Mouse (Mus musculus) G1E (cell line): Measurements from ENCODE around the gene Cd244a. TPM values are rescaled to one million over a fixed set of nuclear protein-coding genes. Genes with fewer than 3 reads are reported as not detected.

Experiments
- ATAC-seq: 2 replicates; pipeline ENCODE4 v1.8.0; 2016; ENCODE audit warnings: mild to moderate bottlenecking; ENCODE audit not compliant: insufficient number of reproducible peaks, poor library complexity, low FRiP score, severe bottlenecking; ENCODE audit errors: extremely low read depth
- DNase-seq: peaks from one replicate; pipeline ENCODE4 v3.0.0; 2012; ENCODE audit warnings: low spot score
- H3K27me3 ChIP-seq: 2 replicates; pipeline ENCODE4 v1.6.1; 2012; ENCODE audit warnings: mild to moderate bottlenecking, low read length, inconsistent platforms; ENCODE audit not compliant: insufficient read depth
- H3K36me3 ChIP-seq: replicated peaks from 2 replicates; pipeline ENCODE3; 2012; ENCODE audit warnings: mild to moderate bottlenecking, inconsistent platforms
- H3K4me1 ChIP-seq: 2 replicates; pipeline ENCODE4 v1.6.1; 2012; ENCODE audit warnings: low read depth, low read length, inconsistent platforms, mixed read lengths; ENCODE audit not compliant: insufficient read depth
- H3K4me3 ChIP-seq: 2 replicates; pipeline ENCODE4 v1.5.1; 2012; ENCODE audit warnings: low read depth, mild to moderate bottlenecking, inconsistent platforms, low read length, moderate library complexity, mixed read lengths
- H3K9me3 ChIP-seq: replicated peaks from 2 replicates; pipeline ENCODE4 v1.6.1; 2012; ENCODE audit warnings: inconsistent platforms
- CTCF ChIP-seq: IDR thresholded peaks from 2 replicates; pipeline ENCODE4 v1.5.1; 2012; ENCODE audit warnings: low read depth, low read length, inconsistent platforms, mixed read lengths
- GATA1 ChIP-seq: IDR thresholded peaks from 2 replicates; pipeline ENCODE4 v1.6.1; 2012; ENCODE audit warnings: borderline replicate concordance, low read length, inconsistent platforms, mixed read lengths
- GATA2 ChIP-seq: IDR thresholded peaks from 2 replicates; pipeline ENCODE4 v1.6.1; 2012; ENCODE audit warnings: low read depth, low read length, inconsistent platforms, borderline replicate concordance
- POLR2AphosphoS5 ChIP-seq: IDR thresholded peaks from 2 replicates; pipeline ENCODE4 v1.6.1; 2012; ENCODE audit warnings: low read depth, low read length, inconsistent platforms; ENCODE audit not compliant: insufficient replicate concordance
- TAL1 ChIP-seq: conservative IDR thresholded peaks from 2 replicates; pipeline ENCODE4 v1.6.1; 2012; ENCODE audit warnings: low read depth, low read length, inconsistent platforms, mixed read lengths
- polyA plus RNA-seq: library from polyadenylated mRNA; stranded (reverse); fragments of >175 nt; gene quantifications from 2 replicates; pipeline ENCODE4 v1.2.3, GENCODE M21; 2012
- total RNA-seq, 2 experiments: library from RNA; stranded (forward) in 1 of 2; stranded (reverse) in 1 of 2; fragments of 200-1000 nt in 1 of 2; fragments of >200 nt in 1 of 2; fragmentation: Nextera tagmentation in 1 of 2; gene quantifications; 2 replicates each; pipeline ENCODE4 v1.2.3; 2014 to 2017

Cd244a gene
- total and polyA plus RNA-seq, 3 experiments, result 0.44 TPM; not detected in 2

GRCm38 (mm10) chr1:171652734-171653133 lies 93.7 kb downstream of the Cd244a start, which contains the start of gene Slamf7:
TSS of gene Slamf7 (minus strand) at chr1:171653035.
- no peak for DNase-seq
- Histone ChIP-seq H3K4me1 (no peaks in the 10 kb centered on the region), H3K27me3 (no peaks in the 10 kb centered on the region), H3K4me3 (no peak within 1 kb of the TSS), H3K9me3 (peaks cover 26% of the 10 kb centered on the region), H3K36me3 (no peaks in the 10 kb centered on the region)
- no peak for ATAC-seq
- no peak for TF ChIP-seq TAL1
- TF ChIP-seq GATA2, result no peak
- no peak for TF ChIP-seq GATA1
- TF ChIP-seq POLR2AphosphoS5, result no peak
- TF ChIP-seq CTCF, result no peak

GRCm38 (mm10) chr1:171658561-171658991 lies 99.6 kb downstream of the Cd244a start:
- Histone ChIP-seq H3K9me3 (peaks cover 17% of the 10 kb centered on the region), H3K4me3 (no peak overlapping the region), H3K4me1 (no peaks in the 10 kb centered on the region), H3K36me3 (no peaks in the 10 kb centered on the region), H3K27me3 (no peaks in the 10 kb centered on the region)
- TF ChIP-seq GATA2 (no peak), CTCF (no peak), GATA1 (no peak), TAL1 (no peak), POLR2AphosphoS5 (no peak)
- DNase-seq, result no peak
- ATAC-seq, result no peak

Other genes with a start within 250 kb of the Cd244a start
- gene Dedd, start 230.0 kb upstream of the Cd244a start, total RNA-seq (2014; fragmentation: Nextera tagmentation), result 53.6 and 56.4 TPM in 2 replicates
- gene Dedd, start 230.0 kb upstream of the Cd244a start, total RNA-seq (2017), result 14.3 and 17.0 TPM in 2 replicates
- gene Dedd, start 230.0 kb upstream of the Cd244a start, polyA plus RNA-seq, result 17.7 and 29.9 TPM in 2 replicates
- gene Nit1, start 213.5 kb upstream of the Cd244a start, total RNA-seq (2014; fragmentation: Nextera tagmentation), result 17.9 and 22.4 TPM in 2 replicates
- 57.9 and 58.9 TPM in 2 replicates for gene Nit1, start 213.5 kb upstream of the Cd244a start, total RNA-seq (2017)
- gene Nit1, start 213.5 kb upstream of the Cd244a start, polyA plus RNA-seq, result 9.4 and 11.3 TPM in 2 replicates
- 32.4 and 47.3 TPM in 2 replicates for gene Pfdn2, start 213.5 kb upstream of the Cd244a start, total RNA-seq (2014; fragmentation: Nextera tagmentation)
- gene Pfdn2, start 213.5 kb upstream of the Cd244a start, total RNA-seq (2017), result 19.6 and 22.3 TPM in 2 replicates
- gene Pfdn2, start 213.5 kb upstream of the Cd244a start, polyA plus RNA-seq, result 16.9 and 20.1 TPM in 2 replicates
- 2.6 TPM in 1 of 2 replicates, not detected in the other for gene Klhdc9, start 198.4 kb upstream of the Cd244a start, total RNA-seq (2014; fragmentation: Nextera tagmentation)
- gene Klhdc9, start 198.4 kb upstream of the Cd244a start, total RNA-seq (2017), result 0.33 and 0.64 TPM in 2 replicates
- gene Klhdc9, start 198.4 kb upstream of the Cd244a start, polyA plus RNA-seq, result 1.4 TPM in 2 replicates
- gene Nectin4, start 189.1 kb upstream of the Cd244a start, total RNA-seq (2014; fragmentation: Nextera tagmentation), result not detected in 2 replicates
- 0.12 TPM in 1 of 2 replicates, not detected in the other for gene Nectin4, start 189.1 kb upstream of the Cd244a start, total RNA-seq (2017)
- gene Nectin4, start 189.1 kb upstream of the Cd244a start, polyA plus RNA-seq, result 0.01 TPM in 1 of 2 replicates, not detected in the other
- gene Arhgap30, start 170.2 kb upstream of the Cd244a start, total RNA-seq (2014; fragmentation: Nextera tagmentation), result 2.0 and 2.9 TPM in 2 replicates
- gene Arhgap30, start 170.2 kb upstream of the Cd244a start, total RNA-seq (2017), result 9.2 and 11.4 TPM in 2 replicates
- gene Arhgap30, start 170.2 kb upstream of the Cd244a start, polyA plus RNA-seq, result 3.9 and 4.6 TPM in 2 replicates
- gene Usf1, start 147.9 kb upstream of the Cd244a start, total RNA-seq (2014; fragmentation: Nextera tagmentation), result 17.6 and 19.0 TPM in 2 replicates
- 41.9 and 56.8 TPM in 2 replicates for gene Usf1, start 147.9 kb upstream of the Cd244a start, total RNA-seq (2017)
- 30.0 and 38.9 TPM in 2 replicates for gene Usf1, start 147.9 kb upstream of the Cd244a start, polyA plus RNA-seq
- gene Tstd1, start 140.3 kb upstream of the Cd244a start, total RNA-seq (2014; fragmentation: Nextera tagmentation), result 1.7 TPM in 1 of 2 replicates, not detected in the other
- gene Tstd1, start 140.3 kb upstream of the Cd244a start, total RNA-seq (2017), result 2.9 and 3.7 TPM in 2 replicates
- gene Tstd1, start 140.3 kb upstream of the Cd244a start, polyA plus RNA-seq, result 0.41 and 0.42 TPM in 2 replicates
- gene F11r, start 121.7 kb upstream of the Cd244a start, total RNA-seq (2014; fragmentation: Nextera tagmentation), result not detected in 2 replicates
- gene F11r, start 121.7 kb upstream of the Cd244a start, total RNA-seq (2017), result 0.11 and 1.2 TPM in 2 replicates
- not detected in 2 replicates for gene F11r, start 121.7 kb upstream of the Cd244a start, polyA plus RNA-seq
- gene Alyref2, start 55.7 kb upstream of the Cd244a start, total RNA-seq (2014; fragmentation: Nextera tagmentation), result 5.7 and 6.2 TPM in 2 replicates
- 4.5 and 6.6 TPM in 2 replicates for gene Alyref2, start 55.7 kb upstream of the Cd244a start, total RNA-seq (2017)
- 10.5 and 10.7 TPM in 2 replicates for gene Alyref2, start 55.7 kb upstream of the Cd244a start, polyA plus RNA-seq
- gene Itln1, start 23.9 kb upstream of the Cd244a start, total RNA-seq (2014; fragmentation: Nextera tagmentation), result not detected in 2 replicates
- gene Itln1, start 23.9 kb upstream of the Cd244a start, total RNA-seq (2017), result not detected in 2 replicates
- not detected in 2 replicates for gene Itln1, start 23.9 kb upstream of the Cd244a start, polyA plus RNA-seq
- not detected in 2 replicates for gene Ly9, start 48.2 kb downstream of the Cd244a start, total RNA-seq (2014; fragmentation: Nextera tagmentation)
- gene Ly9, start 48.2 kb downstream of the Cd244a start, total RNA-seq (2017), result 0.11 and 0.12 TPM in 2 replicates
- not detected in 2 replicates for gene Ly9, start 48.2 kb downstream of the Cd244a start, polyA plus RNA-seq
- gene Slamf7, start 93.8 kb downstream of the Cd244a start, total RNA-seq (2014; fragmentation: Nextera tagmentation), result not detected in 2 replicates
- 0.11 TPM in 1 of 2 replicates, not detected in the other for gene Slamf7, start 93.8 kb downstream of the Cd244a start, total RNA-seq (2017)
- not detected in 2 replicates for gene Slamf7, start 93.8 kb downstream of the Cd244a start, polyA plus RNA-seq
- gene Cd48, start 122.8 kb downstream of the Cd244a start, total RNA-seq (2014; fragmentation: Nextera tagmentation), result not detected in 2 replicates
- gene Cd48, start 122.8 kb downstream of the Cd244a start, total RNA-seq (2017), result 0.12 TPM in 1 of 2 replicates, not detected in the other
- not detected in 2 replicates for gene Cd48, start 122.8 kb downstream of the Cd244a start, polyA plus RNA-seq
- gene Slamf1, start 207.9 kb downstream of the Cd244a start, total RNA-seq (2014; fragmentation: Nextera tagmentation), result not detected in 2 replicates
- 0.12 and 0.16 TPM in 2 replicates for gene Slamf1, start 207.9 kb downstream of the Cd244a start, total RNA-seq (2017)
- gene Slamf1, start 207.9 kb downstream of the Cd244a start, polyA plus RNA-seq, result not detected in 2 replicates